Mouse (Mus musculus) gastrocnemius, postnatal 10 days (tissue): ENCODE results near the gene Ptchd4. TPM values are rescaled to one million over a fixed set of nuclear protein-coding genes. Genes with fewer than 3 reads are reported as not detected.

ENCODE experiments used
- DNase-seq: peaks from one replicate; pipeline ENCODE4 v3.0.0; 2021; ENCODE audit warnings: mixed read lengths
- long read RNA-seq, 2 experiments: library from polyadenylated mRNA; stranded (forward); transcript quantifications; one replicate each; pipeline ENCODE4 v2.0.0; 2021
- total RNA-seq, 2 experiments: library from RNA; stranded (reverse); gene quantifications; 2 replicates each; pipeline ENCODE4 v1.2.3; 2021

Gene Ptchd4
- 1 to 10 TPM; 1.3 TPM for total RNA-seq
- long read RNA-seq, experiment 1, partial matches to known transcripts: 0 of 1 reads
- long read RNA-seq, experiment 1, other reads (novel, unspliced or antisense): 1 of 1 reads
- long read RNA-seq, experiment 2: 0 reads

DNA sequence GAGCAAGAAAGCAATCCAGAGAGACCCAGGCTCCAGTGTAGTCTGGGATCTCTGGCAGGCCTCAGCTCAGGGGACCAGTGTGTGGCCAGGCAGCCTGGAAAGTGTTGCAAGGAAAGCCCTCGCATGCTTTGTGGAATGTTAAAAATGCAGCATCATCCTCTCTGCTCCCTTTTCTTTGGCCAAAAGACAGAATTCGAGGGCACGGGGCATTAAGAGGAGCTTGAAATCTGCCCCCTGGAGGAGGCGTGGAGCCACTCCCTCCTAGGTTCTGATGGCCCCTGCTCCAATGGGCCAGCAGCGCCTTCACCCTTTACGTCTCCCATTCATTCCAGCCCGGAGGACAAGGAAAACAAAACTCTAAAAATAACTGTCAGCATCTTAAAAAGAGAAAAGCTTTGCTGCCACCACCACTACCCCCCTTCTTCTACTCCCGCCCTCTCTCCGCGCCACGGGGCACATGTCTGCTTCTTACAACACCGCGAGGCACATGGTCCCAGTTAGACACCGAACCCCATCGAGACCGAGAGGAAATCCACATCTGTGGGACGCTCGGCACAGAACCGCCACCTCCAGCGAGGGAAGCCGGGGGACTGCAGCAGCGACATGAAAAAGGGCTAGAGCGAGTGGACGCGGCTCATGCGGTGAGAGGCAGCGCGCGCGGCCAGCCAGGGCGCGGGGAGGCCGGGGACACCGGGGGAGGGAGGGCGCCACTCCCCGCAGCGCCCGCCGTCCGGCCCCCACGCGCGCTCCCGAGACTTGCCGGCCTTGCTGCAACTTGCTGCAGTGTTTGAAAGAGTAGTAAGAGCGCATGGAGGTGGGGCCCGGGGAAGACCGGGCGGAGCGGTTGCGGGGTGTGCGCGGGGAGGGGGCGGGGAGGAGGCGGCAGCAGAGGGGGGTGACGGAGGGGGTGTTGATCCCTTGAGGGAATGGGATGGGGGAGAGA lies at the start of gene Ptchd4:
TSS of gene Ptchd4 (plus strand) at position 279 of the 943 bp plus-strand sequence.
- peak; percentile 33 for DNase-seq

DNA sequence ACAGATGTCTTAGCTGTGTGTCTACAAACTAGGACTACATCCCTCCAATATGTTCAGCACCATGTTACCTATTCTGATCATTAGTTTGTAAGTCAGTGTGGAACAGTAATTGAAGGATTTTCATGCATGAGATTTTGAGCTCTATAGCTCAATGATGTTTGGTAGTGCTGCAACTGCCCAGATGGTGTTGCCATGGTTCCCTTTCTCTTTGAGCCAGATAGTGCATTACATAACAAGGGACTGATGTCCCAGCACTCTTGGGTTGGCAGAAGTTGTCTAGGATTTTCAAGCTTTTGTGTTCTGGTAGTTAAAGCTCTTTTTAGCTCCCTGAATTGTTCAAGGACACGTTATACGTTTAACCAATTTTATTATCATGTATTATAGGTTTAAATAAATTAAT lies 38.9 kb upstream of the Ptchd4 start:
- DNase-seq: no peak

DNA sequence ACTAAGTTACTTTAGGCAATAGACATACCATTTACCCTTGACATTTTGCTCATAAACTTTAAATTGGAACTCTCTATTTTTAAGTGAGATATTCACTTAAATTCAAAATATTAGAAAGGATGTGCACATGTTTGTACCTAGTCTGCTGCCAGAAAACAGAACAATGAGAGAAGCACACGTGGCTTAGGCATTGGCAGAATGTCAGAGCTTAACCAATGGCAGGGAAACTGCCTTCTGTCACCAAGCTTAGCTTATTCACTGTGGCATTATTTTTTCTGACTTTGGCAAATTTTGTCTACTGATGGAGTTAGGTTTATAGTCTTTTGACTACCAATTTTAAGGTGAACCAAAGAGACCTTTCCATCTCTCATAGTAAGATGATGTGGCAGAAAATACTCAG lies 31.4 kb upstream of the Ptchd4 start:
- DNase-seq: no peak

DNA sequence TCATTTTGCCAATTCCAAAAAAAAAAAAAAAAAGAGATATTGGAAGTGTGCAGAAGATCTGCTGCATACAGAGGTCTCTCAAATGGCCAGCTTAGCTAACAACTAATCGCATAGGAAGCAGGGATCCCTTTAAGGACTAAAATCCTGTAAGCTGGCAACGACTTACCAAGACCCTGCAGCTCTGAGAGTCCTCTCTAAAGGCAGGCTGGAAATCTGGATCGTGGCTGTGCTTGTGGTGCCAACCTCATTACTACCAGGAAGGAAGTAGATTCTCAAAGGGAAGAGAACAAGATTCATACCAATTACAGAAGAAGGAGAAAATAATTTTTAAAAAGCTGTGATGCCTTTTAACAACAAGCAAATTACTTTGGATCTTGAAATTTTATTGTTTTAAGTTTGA lies 29.5 kb upstream of the Ptchd4 start:
- no peak for DNase-seq

DNA sequence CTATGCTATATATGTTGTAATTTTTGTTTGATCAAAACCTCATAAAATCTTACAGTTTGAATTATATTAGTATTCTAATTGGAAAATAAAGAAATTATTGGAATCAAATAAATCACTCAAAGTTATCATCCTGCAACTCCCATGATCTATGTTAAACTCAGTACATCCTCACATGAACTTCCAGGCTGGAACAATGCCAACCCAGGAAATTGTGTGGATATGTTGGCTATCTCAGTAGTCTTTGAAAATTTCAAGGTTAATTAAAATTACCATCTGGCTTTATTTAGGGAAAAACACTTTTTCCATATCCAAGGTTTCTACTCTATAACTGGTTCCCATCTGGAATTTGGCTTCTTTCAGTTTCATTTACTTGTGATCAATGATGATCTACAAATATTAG lies 25.4 kb upstream of the Ptchd4 start:
- DNase-seq: no peak

DNA sequence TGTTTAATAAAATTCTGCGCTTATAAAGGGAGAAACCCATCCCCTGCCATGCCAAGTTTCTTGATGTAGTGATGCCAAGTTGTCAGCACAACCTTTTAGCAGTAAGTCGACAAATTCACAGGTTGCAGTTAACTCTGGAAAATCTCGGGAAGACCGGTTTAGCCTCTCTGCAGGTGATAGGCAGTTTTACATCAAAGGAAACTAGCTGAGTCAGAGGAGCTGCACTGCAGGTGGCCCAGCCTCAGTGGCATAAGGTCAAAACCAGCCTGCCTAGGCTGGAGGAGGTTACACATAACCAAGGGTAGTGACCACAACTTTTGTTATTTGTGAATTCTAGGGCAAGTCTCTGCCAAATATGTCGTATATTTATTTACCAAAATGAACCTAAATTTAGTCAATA lies 24.0 kb upstream of the Ptchd4 start:
- DNase-seq: no peak

DNA sequence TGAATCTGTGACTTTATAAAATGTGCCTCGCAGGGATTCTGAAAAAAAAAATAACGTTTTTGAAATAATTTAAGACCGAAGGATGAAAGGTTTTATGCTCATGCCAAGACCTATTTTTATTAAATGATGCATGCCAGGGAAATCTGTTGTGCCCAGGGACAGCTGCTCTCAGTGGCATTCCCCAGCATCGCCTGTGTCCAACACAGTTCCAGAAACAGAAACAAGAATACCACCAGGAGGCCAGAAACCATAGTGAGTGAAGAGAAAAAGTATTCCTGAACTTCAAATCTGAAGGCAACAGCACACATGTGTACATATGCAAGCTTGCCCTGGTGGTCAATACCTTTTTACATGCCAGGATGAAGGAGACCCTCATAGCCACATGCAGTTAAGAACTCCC lies 17.8 kb upstream of the Ptchd4 start:
- no peak for DNase-seq

DNA sequence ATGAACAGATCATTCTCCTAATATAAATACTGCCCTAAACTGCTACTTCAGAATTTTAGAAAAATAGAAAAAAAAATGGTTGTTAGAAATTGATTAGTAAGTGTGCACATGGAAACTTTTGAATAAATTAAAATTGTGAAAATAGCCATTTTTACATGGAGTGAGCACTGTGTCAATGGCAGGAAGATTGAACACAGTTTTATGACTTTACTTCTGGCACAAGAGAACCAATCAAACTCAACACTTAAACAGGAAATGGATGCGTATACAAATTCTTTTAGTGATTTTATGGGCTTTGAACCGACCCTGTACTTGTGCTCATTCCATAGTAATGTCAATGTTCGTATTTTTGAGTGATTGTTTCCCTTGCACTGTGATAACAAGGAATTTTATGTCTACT lies 16.1 kb upstream of the Ptchd4 start:
- no peak for DNase-seq

DNA sequence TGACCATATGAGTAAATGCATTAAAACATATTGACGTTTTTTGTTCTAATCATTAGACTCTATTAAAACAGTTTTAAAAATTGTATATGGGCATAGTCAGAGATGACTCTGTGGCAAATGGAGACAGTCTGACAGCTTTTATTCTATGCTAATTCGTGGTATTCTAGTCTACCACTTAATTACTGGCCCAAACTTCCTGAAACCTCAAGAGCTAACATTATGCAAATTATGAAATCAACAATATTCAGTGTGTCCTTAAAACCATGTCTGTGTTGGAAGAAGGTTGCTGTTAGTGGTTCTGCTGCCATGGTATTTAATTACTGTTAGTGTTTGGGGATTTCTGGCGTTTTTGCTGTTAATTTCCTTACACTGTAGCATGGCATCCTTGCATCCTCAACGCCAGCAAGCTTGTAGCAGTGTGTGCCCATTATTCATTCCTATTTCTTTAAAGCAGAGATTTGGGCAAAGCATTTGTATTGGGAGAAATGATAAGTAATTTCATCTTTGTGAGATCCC lies 12.6 kb upstream of the Ptchd4 start:
- DNase-seq: no peak

DNA sequence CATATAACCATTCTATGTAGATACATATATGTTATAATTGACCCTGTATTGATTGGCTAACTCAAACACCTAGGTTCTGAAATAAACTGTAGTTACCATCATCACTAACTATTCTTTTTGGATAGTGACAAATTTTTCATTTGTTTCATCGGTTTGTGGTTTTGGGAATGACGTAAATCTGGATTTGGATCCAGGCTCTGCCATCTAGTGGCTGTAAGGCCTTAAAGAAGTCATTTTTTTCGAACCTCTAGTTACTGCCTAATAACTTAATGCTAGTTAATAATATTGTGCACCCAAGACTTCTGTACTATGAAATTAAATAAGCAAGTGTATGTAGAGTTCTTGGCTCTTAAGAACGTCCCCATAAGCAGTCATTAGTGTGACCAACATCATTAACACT lies 11.5 kb upstream of the Ptchd4 start:
- no peak for DNase-seq

DNA sequence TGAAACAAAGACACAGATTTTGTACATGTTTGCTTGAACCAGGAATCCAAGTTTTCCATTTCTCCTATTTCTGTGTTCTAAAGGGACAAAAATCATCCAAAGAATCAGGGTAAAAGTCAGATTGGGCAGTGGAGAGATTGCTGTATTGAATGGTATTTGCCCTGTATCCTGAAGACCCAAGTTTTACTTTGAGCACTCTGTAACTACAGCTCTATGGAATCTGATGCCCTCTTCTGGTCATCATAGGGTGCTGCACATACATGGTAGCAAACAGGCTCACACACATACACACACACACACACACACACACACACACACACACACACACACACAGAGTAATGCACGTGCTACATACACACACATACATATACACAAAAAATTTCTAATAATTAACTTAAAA lies 8.7 kb upstream of the Ptchd4 start:
- DNase-seq: no peak

DNA sequence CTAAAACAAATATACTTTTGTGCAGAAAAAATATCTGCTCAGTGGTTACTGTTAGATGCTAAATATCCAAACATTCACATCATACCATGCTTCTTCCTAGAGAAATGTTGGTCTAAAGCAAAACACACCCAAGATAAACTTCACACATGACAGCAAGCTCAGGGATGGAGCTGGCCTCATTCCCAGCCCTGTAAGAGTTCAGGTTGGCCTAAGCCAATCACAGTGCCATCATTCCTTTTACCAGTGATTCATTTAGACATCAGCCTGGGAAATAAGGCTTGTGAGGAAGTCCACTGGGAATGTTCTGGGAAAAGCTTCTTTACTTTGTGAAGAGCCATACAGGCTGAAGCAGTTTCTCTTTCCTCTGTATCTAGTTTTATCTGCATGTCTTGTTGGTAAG lies 5.6 kb upstream of the Ptchd4 start:
- no peak for DNase-seq

DNA sequence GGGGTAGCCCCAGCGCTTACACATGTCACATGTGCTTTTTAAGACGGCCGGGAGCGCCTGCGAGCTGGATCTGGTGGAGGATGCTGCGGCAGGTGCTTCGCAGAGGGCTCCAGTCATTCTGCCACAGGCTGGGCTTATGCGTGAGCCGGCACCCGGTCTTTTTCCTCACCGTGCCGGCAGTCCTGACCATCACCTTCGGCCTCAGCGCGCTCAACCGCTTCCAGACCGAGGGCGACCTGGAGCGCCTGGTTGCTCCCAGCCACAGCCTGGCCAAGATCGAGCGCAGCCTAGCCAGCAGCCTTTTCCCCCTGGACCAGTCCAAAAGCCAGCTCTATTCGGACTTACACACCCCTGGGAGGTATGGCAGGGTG lies 850 bp downstream of the Ptchd4 start:
- DNase-seq: peak; percentile 8

DNA sequence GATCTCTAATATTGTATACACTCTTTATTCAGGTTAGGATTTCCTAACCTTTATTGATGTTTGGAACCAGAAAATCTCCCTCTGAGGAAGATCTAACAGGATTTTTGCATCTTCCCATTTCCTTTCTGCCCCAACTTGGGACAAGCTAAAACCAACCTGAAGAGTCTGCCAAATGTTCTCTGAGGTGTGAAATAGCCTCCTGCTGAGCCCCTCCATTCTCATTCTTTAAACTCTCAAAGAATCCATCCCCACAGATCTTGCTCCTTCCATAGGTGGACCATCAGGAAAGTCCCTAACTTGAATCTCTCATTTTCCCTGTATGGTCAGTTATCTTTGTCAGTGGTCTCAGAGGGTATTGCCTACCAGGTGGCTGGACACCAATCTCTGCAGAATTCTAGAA lies 20.0 kb downstream of the Ptchd4 start:
- DNase-seq: no peak

DNA sequence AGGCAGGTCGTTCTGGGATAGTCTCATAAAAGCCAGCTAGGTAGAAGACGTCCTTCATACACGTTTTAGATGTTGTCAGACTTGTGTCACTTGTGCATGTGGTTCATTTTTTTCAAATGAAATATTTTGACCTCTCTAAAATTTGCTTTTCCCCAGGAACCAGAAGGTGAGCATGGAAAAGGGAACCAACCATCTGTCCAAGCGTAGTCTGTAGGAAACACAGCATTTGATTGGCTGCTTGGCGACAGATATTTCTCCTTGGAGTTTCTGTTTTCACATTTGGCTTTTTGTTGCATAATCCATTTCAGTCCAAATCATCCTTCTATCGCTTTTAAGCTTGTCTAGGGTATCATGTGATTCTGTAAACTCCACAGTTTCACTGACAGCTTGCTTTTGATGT lies 20.8 kb downstream of the Ptchd4 start:
- no peak for DNase-seq

DNA sequence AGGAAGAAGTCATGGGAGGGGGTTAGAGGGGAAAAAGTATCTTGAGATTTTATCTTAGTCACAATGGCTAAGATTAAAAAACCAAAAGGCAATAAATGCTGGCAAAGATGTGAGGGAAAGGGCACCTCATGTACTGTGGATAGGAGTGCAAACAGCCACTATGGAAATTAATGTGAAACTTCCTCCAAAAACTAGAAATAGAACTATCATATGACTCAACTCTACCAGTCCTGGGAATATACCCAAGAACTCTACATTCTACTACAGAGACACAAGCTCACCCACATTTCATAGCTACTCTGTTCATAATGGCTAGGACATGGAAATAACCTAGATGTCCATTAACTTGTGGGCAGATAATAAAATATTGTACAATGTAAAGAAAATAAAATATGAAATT lies 30.3 kb downstream of the Ptchd4 start:
- no peak for DNase-seq

DNA sequence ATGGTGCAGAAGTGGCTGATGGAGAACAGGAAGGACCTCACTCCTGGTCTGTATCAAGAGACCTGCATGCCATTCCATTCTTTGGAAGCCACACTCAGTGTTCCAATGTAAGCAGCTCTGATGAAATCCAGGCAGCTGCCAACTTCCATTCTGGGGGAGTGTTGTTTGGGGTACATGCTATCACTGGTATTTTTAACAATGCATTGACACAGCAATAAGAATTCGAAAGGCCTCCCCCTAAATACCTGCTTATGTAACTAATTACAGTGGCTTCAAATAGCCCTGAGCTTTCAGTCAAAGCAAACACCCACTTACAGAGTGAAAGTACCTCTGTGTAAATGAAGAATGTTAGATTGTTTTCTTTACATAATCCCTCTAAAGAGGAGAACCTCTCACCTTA lies 42.7 kb downstream of the Ptchd4 start:
- DNase-seq: no peak

DNA sequence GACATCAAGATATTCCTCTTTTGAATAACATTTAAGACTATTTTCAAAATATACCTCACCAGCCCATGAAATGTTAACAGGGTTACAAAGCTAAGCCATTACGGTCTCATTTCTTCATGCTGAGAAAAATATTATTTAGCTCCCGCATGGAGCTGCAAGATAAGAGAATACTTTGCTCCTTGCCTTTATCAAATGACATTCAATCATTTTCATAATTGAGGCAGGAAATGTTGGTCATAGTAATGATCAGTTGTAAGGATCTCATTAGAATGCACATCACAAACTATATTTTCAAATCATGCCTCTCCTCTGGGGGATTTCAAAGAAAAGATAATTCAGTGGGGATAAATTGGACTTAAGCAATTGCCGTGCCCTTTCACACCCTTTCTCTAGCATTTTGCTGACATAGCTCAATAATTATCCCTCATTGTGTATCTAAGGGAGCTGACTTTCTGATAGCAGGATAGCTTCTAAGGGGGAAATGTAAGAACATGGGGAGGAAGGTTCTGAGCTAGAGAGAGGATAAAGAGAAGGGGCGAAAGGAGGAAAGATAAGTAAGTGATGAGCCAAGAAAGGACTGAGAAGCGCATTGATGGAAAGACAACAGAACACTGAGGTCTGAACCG lies 47.5 kb downstream of the Ptchd4 start:
- no peak for DNase-seq

DNA sequence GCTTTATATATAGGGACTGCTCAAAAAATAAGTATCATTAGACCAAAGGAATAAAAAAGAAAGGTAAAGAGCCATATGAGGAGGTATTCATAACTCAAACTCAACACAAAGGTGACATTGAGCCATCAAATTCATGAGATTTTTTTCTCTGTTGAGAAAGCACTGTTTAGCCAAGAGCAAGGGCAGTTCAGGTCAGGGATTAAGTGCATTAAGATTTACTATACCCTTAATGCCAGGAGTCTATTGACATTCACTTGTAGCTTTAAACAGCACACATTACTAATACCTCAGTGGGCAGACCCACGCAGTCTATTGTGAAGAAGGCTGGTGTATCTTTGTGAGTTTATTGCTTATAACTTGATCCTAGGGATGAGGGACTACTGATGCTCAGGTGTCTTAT lies 49.0 kb downstream of the Ptchd4 start:
- DNase-seq: no peak

DNA sequence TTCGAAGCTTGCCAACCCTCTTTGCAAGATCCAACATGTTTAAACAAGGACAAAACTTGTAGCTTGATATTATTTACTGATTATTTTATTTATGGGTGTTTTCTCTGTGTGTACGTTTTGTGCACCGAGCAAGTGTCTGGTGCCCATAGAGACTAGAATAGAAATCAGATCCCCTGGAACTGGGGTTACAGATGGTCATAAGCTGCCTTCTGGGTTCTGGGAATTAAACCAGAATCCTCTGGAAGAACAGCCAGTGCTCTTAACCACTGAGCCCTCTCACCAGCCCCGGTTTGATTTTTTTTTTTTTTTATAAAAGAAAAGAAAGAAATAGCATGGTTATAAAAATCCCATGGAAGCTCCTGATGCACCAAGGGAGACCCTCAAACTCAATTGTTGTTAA lies 59.1 kb downstream of the Ptchd4 start:
- no peak for DNase-seq

DNA sequence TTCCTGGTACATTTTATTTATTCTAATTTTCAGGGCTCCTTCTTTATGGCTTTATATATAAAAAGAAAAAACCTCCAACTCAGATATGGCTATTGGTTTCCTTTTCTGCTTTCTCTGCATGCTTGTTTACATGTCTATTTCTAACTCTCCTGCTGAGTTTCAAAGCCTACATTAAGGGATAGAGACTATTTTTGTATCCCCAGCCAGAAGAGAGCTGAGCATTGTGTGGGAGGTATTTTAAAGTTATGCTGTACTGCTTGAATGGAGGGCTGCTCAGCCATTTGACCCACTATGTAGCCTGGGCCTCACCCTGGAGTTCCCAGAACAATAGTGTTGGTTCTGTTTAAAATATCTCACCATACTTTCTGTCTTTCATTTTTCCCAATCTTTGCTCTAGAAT lies 77.3 kb downstream of the Ptchd4 start:
- DNase-seq: no peak

DNA sequence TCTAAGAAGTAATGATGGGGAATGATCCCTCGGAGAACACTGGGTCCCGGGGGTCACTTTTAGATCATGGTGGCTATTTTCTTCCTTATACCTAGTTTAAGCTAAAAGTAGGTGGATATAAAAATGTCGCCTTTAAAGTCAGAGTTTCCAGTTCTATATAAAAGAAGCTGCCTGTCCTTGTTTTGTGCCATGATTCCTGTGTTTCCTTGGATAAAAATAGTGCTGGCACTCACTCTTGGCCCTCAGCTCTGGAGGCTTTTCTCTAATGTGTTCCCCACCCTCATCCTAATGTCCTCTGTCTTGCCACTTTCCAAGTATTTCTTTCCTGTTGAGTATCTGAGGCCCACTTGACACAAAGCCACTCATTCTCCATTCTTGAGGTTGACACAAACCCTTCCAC lies 79.6 kb downstream of the Ptchd4 start:
- no peak for DNase-seq

DNA sequence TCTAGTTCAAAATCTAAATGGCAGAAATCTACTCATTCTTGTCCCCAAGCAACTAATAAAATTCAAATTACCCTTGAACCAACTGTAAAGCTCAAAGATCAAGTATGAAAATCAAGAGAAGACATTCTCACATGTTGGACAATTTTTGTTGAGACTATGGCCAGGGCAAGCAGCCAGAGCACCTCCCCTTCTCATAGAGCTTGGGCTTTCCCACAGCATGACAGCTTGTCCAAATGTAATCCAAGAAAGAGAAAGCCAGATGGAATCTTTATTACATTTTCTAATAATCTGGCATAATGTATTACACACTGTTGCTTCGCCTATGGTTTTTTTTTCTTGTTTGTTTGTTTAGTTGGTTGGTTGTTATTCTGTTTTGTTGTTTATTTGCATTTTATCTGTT lies 102.7 kb downstream of the Ptchd4 start:
- DNase-seq: no peak

DNA sequence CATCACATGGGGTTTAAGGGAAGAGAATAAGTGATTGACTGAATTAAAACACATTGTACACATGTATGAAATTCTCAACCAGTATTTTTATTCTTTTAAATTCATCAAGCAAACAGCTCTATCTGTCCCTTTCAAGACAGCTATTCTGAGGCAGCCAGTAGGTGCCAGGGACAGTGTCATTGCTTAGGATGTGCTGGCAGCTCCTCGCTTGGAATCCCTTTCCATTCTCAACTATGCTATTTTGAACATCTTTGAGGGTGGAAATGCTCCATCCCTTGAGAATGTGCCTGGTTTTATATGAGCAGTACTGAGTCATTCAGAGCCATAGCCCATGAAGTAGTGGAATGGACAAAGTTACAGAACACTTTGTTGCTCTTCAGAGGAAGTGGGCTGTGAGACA lies 112.2 kb downstream of the Ptchd4 start:
- DNase-seq: no peak
